Mouse (Mus musculus) megakaryocyte, embryonic 14.5 days (primary cell): ENCODE measurements at regions not wholly inside any gene's neighbourhood (a gene's known extent, or its start where the extent isn't known, plus 50 kb on each side); places are given as distances from the start of the nearest gene placed in this dataset.
A peak's percentile ranks its signal among the peaks of the same experiment; 100 is the strongest.

Source experiments
- H3K27me3 ChIP-seq: replicated peaks from 2 replicates; pipeline ENCODE3; 2012; ENCODE audit warnings: inconsistent platforms
- H3K36me3 ChIP-seq: replicated peaks from 2 replicates; pipeline ENCODE3; 2012; ENCODE audit warnings: low read length, inconsistent platforms, mixed read lengths
- H3K4me1 ChIP-seq: 2 replicates; pipeline ENCODE4 v1.6.1; 2012; ENCODE audit warnings: inconsistent platforms
- H3K4me3 ChIP-seq: replicated peaks from 2 replicates; pipeline ENCODE3; 2012; ENCODE audit warnings: moderate library complexity, mild to moderate bottlenecking, inconsistent platforms
- H3K9me3 ChIP-seq: 2 replicates; pipeline ENCODE4 v1.6.1; 2012; ENCODE audit warnings: inconsistent platforms
- FLI1 ChIP-seq: IDR thresholded peaks from 2 replicates; pipeline ENCODE4 v1.6.1; 2012; ENCODE audit warnings: low read length, inconsistent platforms, mixed read lengths
- GATA1 ChIP-seq: IDR thresholded peaks from 3 replicates; pipeline ENCODE4 v1.6.1; 2012; ENCODE audit warnings: mixed read lengths, low read length, inconsistent platforms, borderline replicate concordance

GRCm38 (mm10) chr6:89034455-89034854 is 132.4 kb downstream of the Tpra1 start:
- no peaks in the 10 kb centered on the region for H3K9me3 ChIP-seq
- TF ChIP-seq GATA1 (no peak), FLI1 (no peak)

DNA sequence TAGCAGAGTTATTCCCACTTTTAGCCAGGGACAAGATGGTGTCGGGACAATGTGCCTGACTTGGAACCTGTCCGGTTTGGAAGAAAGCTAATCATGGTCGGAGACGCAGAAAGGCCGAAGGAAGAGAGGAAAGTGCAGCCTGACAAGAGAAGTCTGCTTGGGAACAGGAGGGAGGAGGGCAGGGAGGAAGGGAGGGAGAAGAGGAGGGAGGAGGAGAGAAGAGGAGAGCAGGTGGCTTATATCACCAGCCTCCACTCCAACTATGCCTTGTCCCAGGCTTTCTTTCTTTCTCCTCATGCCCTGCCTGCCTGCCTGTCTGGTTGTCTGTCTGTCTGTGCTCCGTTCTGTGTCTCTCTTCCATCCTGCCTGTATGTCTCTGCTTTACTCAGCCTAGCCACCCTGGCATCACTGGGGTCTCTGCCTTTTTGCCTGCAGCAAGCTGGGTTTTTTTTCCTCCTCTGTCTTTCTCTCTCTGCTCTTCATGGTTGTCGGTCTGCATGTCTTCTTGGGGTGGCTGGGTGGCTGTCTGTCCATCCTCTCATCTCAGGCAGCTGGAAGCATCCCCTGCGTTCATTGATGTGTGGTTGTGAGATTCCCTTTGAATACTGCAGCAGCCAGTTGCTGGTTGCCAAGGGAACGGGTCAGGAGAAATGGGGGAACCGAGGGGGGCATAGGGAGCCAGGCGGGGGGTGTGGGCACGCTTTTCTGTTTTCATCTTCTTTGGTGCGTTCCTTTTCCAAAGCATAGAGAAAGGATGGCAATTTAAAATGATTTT is 133.2 kb downstream of the Tpra1 start:
- Histone ChIP-seq H3K36me3 (no peaks in the 10 kb centered on the region), H3K9me3 (no peaks in the 10 kb centered on the region), H3K27me3 (peaks cover 87% of the 10 kb centered on the region), H3K4me1 (no peaks in the 10 kb centered on the region), H3K4me3 (no peak overlapping the region)
- TF ChIP-seq GATA1 (no peak), FLI1 (no peak)

More at GRCm38 (mm10) chr6:89034455-89034854, 132.4 kb downstream of the Tpra1 start:
- no peak overlapping the region for H3K4me3 ChIP-seq
- peaks cover 79% of the 10 kb centered on the region for H3K27me3 ChIP-seq
- H3K36me3 ChIP-seq: no peaks in the 10 kb centered on the region
- no peaks in the 10 kb centered on the region for H3K4me1 ChIP-seq

GRCm38 (mm10) chr6:89035836-89036156 is 133.7 kb downstream of the Tpra1 start:
- no peaks in the 10 kb centered on the region for H3K36me3 ChIP-seq
- H3K27me3 ChIP-seq: peaks cover 89% of the 10 kb centered on the region
- no peaks in the 10 kb centered on the region for H3K9me3 ChIP-seq
- no peak for TF ChIP-seq FLI1
- H3K4me1 ChIP-seq: no peaks in the 10 kb centered on the region
- H3K4me3 ChIP-seq: no peak overlapping the region

- H3K4me3 ChIP-seq: no peak overlapping the region
- peaks cover 2% of the 10 kb centered on the region for H3K4me1 ChIP-seq
- TF ChIP-seq FLI1: no peak
- TF ChIP-seq GATA1: no peak
- 0 out of 2 replicates have a peak, but pooled peaks cover 6% of the 10 kb centered on the region for H3K9me3 ChIP-seq
- no peaks in the 10 kb centered on the region for H3K36me3 ChIP-seq
- peaks cover 93% of the 10 kb centered on the region for H3K27me3 ChIP-seq
Measured at GRCm38 (mm10) chr6:89037392-89037791, 135.3 kb downstream of the Tpra1 start.

GRCm38 (mm10) chr6:89037901-89038300 is 135.8 kb downstream of the Tpra1 start:
- Histone ChIP-seq H3K4me1 (peaks cover 7% of the 10 kb centered on the region), H3K36me3 (no peaks in the 10 kb centered on the region), H3K9me3 (0 out of 2 replicates have a peak, but pooled peaks cover 6% of the 10 kb centered on the region), H3K4me3 (no peak overlapping the region), H3K27me3 (peaks cover 95% of the 10 kb centered on the region)
- TF ChIP-seq FLI1: no peak
- TF ChIP-seq GATA1: no peak

DNA sequence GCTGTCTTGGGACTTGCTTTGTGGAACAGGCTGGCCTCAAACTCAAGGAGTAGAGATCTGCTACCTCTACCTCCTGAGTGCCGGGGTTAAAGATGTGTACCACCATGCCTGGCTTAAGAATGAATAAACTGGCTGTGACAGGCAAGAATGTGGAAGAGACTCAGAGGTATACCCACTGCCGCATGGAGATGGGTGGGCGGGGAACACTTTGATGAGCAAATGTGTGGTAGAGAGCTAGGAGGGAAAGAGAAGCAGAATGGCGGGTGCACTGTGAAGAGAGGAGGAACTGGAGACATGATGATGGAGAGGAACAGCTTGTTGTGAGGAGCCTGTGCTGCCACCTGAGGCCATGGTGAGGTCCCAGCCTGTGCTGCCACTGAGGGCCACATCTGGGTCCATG is 138.9 kb downstream of the Tpra1 start:
- Histone ChIP-seq H3K9me3 (peaks cover 6% of the 10 kb centered on the region; the same call in 1 of the 2 replicates), H3K4me1 (peaks cover 12% of the 10 kb centered on the region), H3K27me3 (peaks cover 86% of the 10 kb centered on the region), H3K4me3 (no peak overlapping the region), H3K36me3 (no peaks in the 10 kb centered on the region)
- no peak for TF ChIP-seq GATA1
- no peak for TF ChIP-seq FLI1

GRCm38 (mm10) chr6:89042478-89043239 is 140.6 kb downstream of the Tpra1 start:
- peak overlapping the region; percentile 28 for H3K4me3 ChIP-seq
- H3K4me1 ChIP-seq: peaks cover 12% of the 10 kb centered on the region
- TF ChIP-seq FLI1 (no peak), GATA1 (no peak)

GRCm38 (mm10) chr6:89045436-89045966 is 143.4 kb downstream of the Tpra1 start:
- TF ChIP-seq GATA1 (no peak), FLI1 (no peak)
- peaks cover 60% of the 10 kb centered on the region for H3K27me3 ChIP-seq
- H3K9me3 ChIP-seq: peaks cover 21% of the 10 kb centered on the region
- H3K4me3 ChIP-seq: no peak overlapping the region
- H3K36me3 ChIP-seq: no peaks in the 10 kb centered on the region
- peaks cover 12% of the 10 kb centered on the region for H3K4me1 ChIP-seq

More at GRCm38 (mm10) chr6:89042478-89043239, 140.6 kb downstream of the Tpra1 start:
- H3K27me3 ChIP-seq: peaks cover 78% of the 10 kb centered on the region
- H3K9me3 ChIP-seq: peaks cover 21% of the 10 kb centered on the region
- H3K36me3 ChIP-seq: no peaks in the 10 kb centered on the region

GRCm38 (mm10) chr6:89046476-89046875 is 144.4 kb downstream of the Tpra1 start:
- H3K27me3 ChIP-seq: peaks cover 53% of the 10 kb centered on the region
- no peaks in the 10 kb centered on the region for H3K36me3 ChIP-seq
- H3K4me3 ChIP-seq: no peak overlapping the region
- H3K9me3 ChIP-seq: peaks cover 18% of the 10 kb centered on the region
- TF ChIP-seq FLI1: no peak
- no peak for TF ChIP-seq GATA1
- H3K4me1 ChIP-seq: peaks cover 12% of the 10 kb centered on the region

- H3K36me3 ChIP-seq: no peaks in the 10 kb centered on the region
- H3K9me3 ChIP-seq: peaks cover 15% of the 10 kb centered on the region
- TF ChIP-seq FLI1: no peak
- no peak overlapping the region for H3K4me3 ChIP-seq
- H3K27me3 ChIP-seq: peaks cover 49% of the 10 kb centered on the region
- H3K4me1 ChIP-seq: peaks cover 7% of the 10 kb centered on the region
Measured at GRCm38 (mm10) chr6:89047629-89048332, 145.7 kb downstream of the Tpra1 start.
